Mouse (Mus musculus) myocyte (in vitro differentiated cells): ENCODE data around the gene Tnik. TPM values are rescaled to one million over a fixed set of nuclear protein-coding genes. Genes with fewer than 3 reads are reported as not detected.

ENCODE experiments used
- H3K27me3 ChIP-seq: one replicate; pipeline ENCODE4 v1.6.1; 2011; ENCODE audit not compliant: control insufficient read depth, insufficient read depth, insufficient read length
- H3K36me3 ChIP-seq: one replicate; pipeline ENCODE4 v1.6.1; 2011; ENCODE audit not compliant: control insufficient read depth, insufficient read depth
- H3K4me2 ChIP-seq: one replicate; pipeline ENCODE4 v1.6.1; 2011; ENCODE audit warnings: low read depth, control low read depth
- H3K4me3 ChIP-seq: one replicate; pipeline ENCODE4 v1.5.1; 2011; ENCODE audit warnings: mild to moderate bottlenecking, control low read depth, moderate library complexity
- H3K79me2 ChIP-seq: one replicate; pipeline ENCODE4 v1.6.1; 2011; ENCODE audit not compliant: control insufficient read depth, insufficient read depth
- H3ac ChIP-seq: one replicate; pipeline ENCODE4 v1.6.1; 2011; ENCODE audit not compliant: control insufficient read depth, insufficient read length
- CEBPB ChIP-seq: IDR thresholded peaks from 2 replicates; pipeline ENCODE4 v1.6.1; 2011; ENCODE audit warnings: mild to moderate bottlenecking, moderate library complexity; ENCODE audit not compliant: poor library complexity, insufficient read depth, severe bottlenecking
- E2F4 ChIP-seq: IDR thresholded peaks from one replicate; pipeline ENCODE4 v1.6.1; 2011; ENCODE audit warnings: mild to moderate bottlenecking, control low read depth, moderate library complexity; ENCODE audit not compliant: insufficient read depth
- MAX ChIP-seq: IDR thresholded peaks from one replicate; pipeline ENCODE4 v1.6.1; 2011; ENCODE audit warnings: low read depth, mild to moderate bottlenecking, control low read depth
- MYOD1 ChIP-seq, 3 experiments: IDR thresholded peaks; one replicate each; pipeline ENCODE4 v1.6.1; 2011; ENCODE audit warnings: control low read depth in 2 of 3, low read depth in 2 of 3, mild to moderate bottlenecking in 2 of 3, moderate library complexity in 1 of 3; ENCODE audit not compliant: insufficient read length in 2 of 3, control insufficient read depth in 1 of 3
- MYOG ChIP-seq, 3 experiments: IDR thresholded peaks; one replicate each; pipeline ENCODE4 v1.6.1; 2011; ENCODE audit warnings: control low read depth in 2 of 3, low read depth in 2 of 3, mild to moderate bottlenecking in 2 of 3; ENCODE audit not compliant: insufficient read length in 2 of 3, control insufficient read depth in 1 of 3, insufficient read depth in 1 of 3
- POLR2A ChIP-seq: IDR thresholded peaks from one replicate; pipeline ENCODE4 v1.6.1; 2011; ENCODE audit warnings: low read depth, mild to moderate bottlenecking, control low read depth, moderate library complexity; ENCODE audit not compliant: insufficient read length
- POLR2AphosphoS2 ChIP-seq: IDR thresholded peaks from one replicate; pipeline ENCODE4 v1.6.1; 2011; ENCODE audit warnings: low read depth, control low read depth; ENCODE audit not compliant: insufficient read length
- REST ChIP-seq: IDR thresholded peaks from one replicate; pipeline ENCODE4 v1.6.1; 2011; ENCODE audit warnings: mild to moderate bottlenecking, control low read depth, moderate library complexity; ENCODE audit not compliant: insufficient read depth, insufficient read length
- SRF ChIP-seq: IDR thresholded peaks from one replicate; pipeline ENCODE4 v1.6.1; 2011; ENCODE audit warnings: low read depth; ENCODE audit not compliant: control insufficient read depth, insufficient read length
- TCF12 ChIP-seq: IDR thresholded peaks from one replicate; pipeline ENCODE4 v1.6.1; 2011; ENCODE audit warnings: mild to moderate bottlenecking, control low read depth; ENCODE audit not compliant: poor library complexity, insufficient read depth, severe bottlenecking
- TCF3 ChIP-seq: IDR thresholded peaks from one replicate; pipeline ENCODE4 v1.6.1; 2011; ENCODE audit warnings: low read depth, control low read depth; ENCODE audit not compliant: insufficient read length
- USF1 ChIP-seq: IDR thresholded peaks from one replicate; pipeline ENCODE4 v1.6.1; 2011; ENCODE audit warnings: low read depth, mild to moderate bottlenecking, control low read depth, moderate library complexity
- polyA plus RNA-seq: library from polyadenylated mRNA; unstranded; fragments of >200 nt; fragmentation: generic; extraction: Trizol; gene quantifications from one replicate; pipeline ENCODE4 v1.2.1, GENCODE M21; 2012; ENCODE audit warnings: missing spikeins

Gene Tnik
- polyA plus RNA-seq, 1 experiment = 1.8 TPM

- Histone ChIP-seq H3K4me3 (no peak overlapping the region), H3K27me3 (no peaks in the 10 kb centered on the region), H3K79me2 (no peaks in the 10 kb centered on the region), H3K4me2 (no peak overlapping the region), H3K36me3 (no peaks in the 10 kb centered on the region), H3ac (no peak overlapping the region)
- TF ChIP-seq USF1 (no peak), REST (no peak), POLR2AphosphoS2 (no peak)
Measured at GRCm38 (mm10) chr3:28401335-28401734, 138.3 kb downstream of the Tnik start.

GRCm38 (mm10) chr3:28402221-28402620, 139.2 kb downstream of the Tnik start:
- Histone ChIP-seq H3ac (no peak overlapping the region), H3K79me2 (no peaks in the 10 kb centered on the region), H3K4me3 (no peak overlapping the region), H3K36me3 (no peaks in the 10 kb centered on the region), H3K27me3 (no peaks in the 10 kb centered on the region), H3K4me2 (no peak overlapping the region)
- TF ChIP-seq POLR2A (no peak), SRF (peak; percentile 43), TCF12 (no peak)

GRCm38 (mm10) chr3:28405391-28405790, 142.4 kb downstream of the Tnik start:
- Histone ChIP-seq H3K79me2 (no peaks in the 10 kb centered on the region), H3ac (no peak overlapping the region), H3K36me3 (no peaks in the 10 kb centered on the region), H3K27me3 (no peaks in the 10 kb centered on the region), H3K4me2 (no peak overlapping the region), H3K4me3 (no peak overlapping the region)
- TF ChIP-seq E2F4 = no peak
- TF ChIP-seq CEBPB = no peak
- no peak for TF ChIP-seq MYOG (IDR thresholded peaks at IDR 0.05; ENCODE audit: control insufficient read depth in 1 of 3, insufficient read depth in 1 of 3, insufficient read length in 2 of 3, low read depth in 2 of 3)
- no peak for TF ChIP-seq MYOD1 (IDR thresholded peaks at IDR 0.05; ENCODE audit: control insufficient read depth in 1 of 3, insufficient read length in 2 of 3, low read depth in 2 of 3)
- no peak for TF ChIP-seq MAX

DNA sequence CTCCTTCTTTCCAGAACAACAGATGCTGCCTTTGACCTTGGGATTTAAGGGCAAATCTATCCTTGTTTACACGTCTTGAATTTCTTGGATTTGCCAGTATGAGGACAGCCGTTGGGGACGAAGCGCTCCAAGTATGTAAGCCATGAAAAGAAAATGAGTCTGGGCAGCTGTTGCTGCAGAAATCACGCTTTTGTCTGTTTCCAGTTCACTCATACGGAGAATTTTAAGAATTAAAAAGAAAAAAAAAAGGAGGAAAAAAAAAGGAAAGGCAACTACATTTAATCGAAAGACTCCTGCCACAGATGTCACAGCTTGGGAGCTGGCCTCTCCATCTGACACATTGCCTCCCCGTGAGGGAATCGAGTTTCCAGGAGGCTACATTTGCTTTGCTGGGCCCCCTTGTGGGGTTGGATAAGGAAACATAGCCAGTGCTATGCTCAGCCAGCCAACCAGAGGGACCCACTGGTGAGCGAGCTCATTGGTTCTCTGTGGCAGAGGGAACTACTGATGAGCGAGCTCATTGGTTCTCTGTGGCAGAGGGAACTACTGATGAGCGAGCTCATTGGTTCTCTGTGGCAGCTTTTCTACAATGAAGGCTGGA, 145.9 kb downstream of the Tnik start:
- Histone ChIP-seq H3K27me3 (no peaks in the 10 kb centered on the region), H3K79me2 (no peaks in the 10 kb centered on the region), H3K36me3 (no peaks in the 10 kb centered on the region), H3K4me3 (no peak overlapping the region), H3K4me2 (peak overlapping the region; percentile 36), H3ac (no peak overlapping the region)
- no peak for TF ChIP-seq USF1
- TF ChIP-seq MYOD1 (IDR thresholded peaks at IDR 0.05; ENCODE audit: control insufficient read depth in 1 of 3, insufficient read length in 2 of 3, low read depth in 2 of 3) = no peak
- no peak for TF ChIP-seq POLR2AphosphoS2
- TF ChIP-seq TCF3 = no peak
- no peak for TF ChIP-seq SRF
- no peak for TF ChIP-seq REST
- no peak for TF ChIP-seq CEBPB
- no peak for TF ChIP-seq MYOG (IDR thresholded peaks at IDR 0.05; ENCODE audit: control insufficient read depth in 1 of 3, insufficient read depth in 1 of 3, insufficient read length in 2 of 3, low read depth in 2 of 3)
- TF ChIP-seq MAX = no peak
- no peak for TF ChIP-seq TCF12
- no peak for TF ChIP-seq E2F4

- Histone ChIP-seq H3K4me2 (no peak overlapping the region), H3K79me2 (no peaks in the 10 kb centered on the region)
- TF ChIP-seq TCF3 (no peak), POLR2AphosphoS2 (no peak), MYOG (IDR thresholded peaks at IDR 0.05; ENCODE audit: control insufficient read depth in 1 of 3, insufficient read depth in 1 of 3, insufficient read length in 2 of 3, low read depth in 2 of 3) (no peak), MYOD1 (IDR thresholded peaks at IDR 0.05; ENCODE audit: control insufficient read depth in 1 of 3, insufficient read length in 2 of 3, low read depth in 2 of 3) (no peak)
Measured at GRCm38 (mm10) chr3:28410269-28410668, 147.3 kb downstream of the Tnik start.

GRCm38 (mm10) chr3:28415986-28416385, 153.0 kb downstream of the Tnik start:
- Histone ChIP-seq H3K36me3 (no peaks in the 10 kb centered on the region), H3K79me2 (no peaks in the 10 kb centered on the region), H3K4me3 (no peak overlapping the region), H3K4me2 (peak overlapping the region; percentile 10), H3ac (no peak overlapping the region), H3K27me3 (no peaks in the 10 kb centered on the region)
- TF ChIP-seq MAX = no peak
- TF ChIP-seq POLR2AphosphoS2 = no peak
- no peak for TF ChIP-seq MYOD1 (IDR thresholded peaks at IDR 0.05; ENCODE audit: control insufficient read depth in 1 of 3, insufficient read length in 2 of 3, low read depth in 2 of 3)
- TF ChIP-seq TCF12 = no peak
- TF ChIP-seq POLR2A = no peak
- no peak for TF ChIP-seq E2F4
- no peak for TF ChIP-seq USF1
- no peak for TF ChIP-seq TCF3
- no peak for TF ChIP-seq REST
- TF ChIP-seq CEBPB = no peak
- TF ChIP-seq SRF = no peak

More at GRCm38 (mm10) chr3:28410269-28410668, 147.3 kb downstream of the Tnik start:
- no peak overlapping the region for H3K4me3 ChIP-seq
- no peaks in the 10 kb centered on the region for H3K36me3 ChIP-seq
- no peaks in the 10 kb centered on the region for H3K27me3 ChIP-seq
- no peak overlapping the region for H3ac ChIP-seq
